Mouse (Mus musculus): ENCODE measurements around the gene Vwa1.

GRCm38 (mm10) chr4:155742684-155743083, 31.8 kb downstream of the Vwa1 start:
- no peak for TF ChIP-seq CTCF (IDR thresholded peaks at IDR 0.05; ENCODE audit: low read depth, low read length)
- TF ChIP-seq POLR2A (IDR thresholded peaks at IDR 0.05; ENCODE audit: extremely low read depth, insufficient read depth, low read length), result no peak

Measured in liver, adult 2 months (tissue).